Mouse (Mus musculus) neural tube, embryonic 14.5 days (tissue): Measurements from ENCODE around the gene Rnf39. TPM values are rescaled to one million over a fixed set of nuclear protein-coding genes. Genes with fewer than 3 reads are reported as not detected.

Experiments
- ATAC-seq: fragments of 200-750 bp; cut with Nextera tagmentation; 2 replicates; pipeline ENCODE4 v1.8.0; 2017; ENCODE audit warnings: low read depth, mild to moderate bottlenecking, moderate TSS enrichment, moderate library complexity
- H3K27ac ChIP-seq: fragments of 300-500 bp; sonication (generic); 2 replicates; pipeline ENCODE4 v1.5.1; 2014; ENCODE audit warnings: low read depth, mild to moderate bottlenecking, control low read depth, low read length, moderate library complexity, mixed read lengths
- H3K27me3 ChIP-seq: fragments of 300-500 bp; sonication (generic); 2 replicates; pipeline ENCODE4 v1.6.1; 2014; ENCODE audit warnings: low read length; ENCODE audit not compliant: control insufficient read depth, insufficient read depth
- H3K36me3 ChIP-seq: fragments of 300-500 bp; sonication (generic); 2 replicates; pipeline ENCODE4 v1.6.1; 2014; ENCODE audit warnings: low read length, mixed read lengths; ENCODE audit not compliant: control insufficient read depth, insufficient read depth
- H3K4me1 ChIP-seq: fragments of 300-500 bp; sonication (generic); 2 replicates; pipeline ENCODE4 v1.6.1; 2014; ENCODE audit warnings: low read length; ENCODE audit not compliant: control insufficient read depth, insufficient read depth
- H3K4me2 ChIP-seq: fragments of 300-500 bp; sonication (generic); 2 replicates; pipeline ENCODE4 v1.6.1; 2014; ENCODE audit warnings: mild to moderate bottlenecking, low read depth, low read length, control low read depth
- H3K4me3 ChIP-seq: fragments of 300-500 bp; sonication (generic); 2 replicates; pipeline ENCODE4 v1.5.1; 2014; ENCODE audit warnings: low read depth, low read length, control low read depth, mixed read lengths
- H3K9ac ChIP-seq: fragments of 300-500 bp; sonication (generic); replicated peaks from 2 replicates; pipeline ENCODE4 v1.6.1; 2014; ENCODE audit warnings: low read depth, mild to moderate bottlenecking, control low read depth, low read length, mixed read lengths
- H3K9me3 ChIP-seq: fragments of 300-500 bp; sonication (generic); 2 replicates; pipeline ENCODE4 v1.6.1; 2016; ENCODE audit warnings: low read length; ENCODE audit not compliant: control insufficient read depth
- WGBS: fragments of 180-500 bp; shearing (Covaris S2); extraction: QIAGEN DNeasy Blood & Tissue Kit; methylation state at CpG from one replicate; pipeline ENCODE4 v1.1.7; 2014; 5-methylcytosine and 5-hydroxymethylcytosine counted together
- polyA plus RNA-seq: library from polyadenylated mRNA; unstranded; fragments of >200 nt; fragmentation: Nextera tagmentation; extraction: Ambion mirVana; gene quantifications from 2 replicates; pipeline ENCODE4 v1.2.1, GENCODE M21; 2014

Rnf39 gene
- polyA plus RNA-seq, 1 experiment from 2014 or later = 2.0 TPM

GRCm38 (mm10) chr17:36997033-36997735 lies 54.5 kb downstream of the Rnf39 start:
- Histone ChIP-seq H3K4me2 (no peak overlapping the region), H3K36me3 (no peaks in the 10 kb centered on the region), H3K4me1 (no peaks in the 10 kb centered on the region), H3K9ac (no peak overlapping the region), H3K9me3 (no peaks in the 10 kb centered on the region), H3K27ac (no peak overlapping the region), H3K4me3 (no peak overlapping the region), H3K27me3 (no peaks in the 10 kb centered on the region)
- WGBS = 28% methylated on average over 7 of the region's 7 CpGs
- ATAC-seq = no peak

Other genes with a start within 250 kb of the Rnf39 start
- gene H2-M10.5, start 170.0 kb upstream of the Rnf39 start, polyA plus RNA-seq = not detected in 2 replicates
- gene H2-M10.6, start 130.7 kb upstream of the Rnf39 start, polyA plus RNA-seq = not detected in 2 replicates
- 42.2 and 47.2 TPM in 2 replicates for gene Trim26, start 105.8 kb upstream of the Rnf39 start, polyA plus RNA-seq
- 0.25 and 0.90 TPM in 2 replicates for gene Trim15, start 75.7 kb upstream of the Rnf39 start, polyA plus RNA-seq
- 1.1 and 1.3 TPM in 2 replicates for gene Trim10, start 73.3 kb upstream of the Rnf39 start, polyA plus RNA-seq
- gene Trim40, start 52.8 kb upstream of the Rnf39 start, polyA plus RNA-seq = not detected in 2 replicates
- gene Trim31, start 44.8 kb upstream of the Rnf39 start, polyA plus RNA-seq = not detected in 2 replicates
- 174 and 195 TPM in 2 replicates for gene Ppp1r11, start 8.8 kb downstream of the Rnf39 start, polyA plus RNA-seq
- 61.8 and 64.9 TPM in 2 replicates for gene Znrd1, start 15.6 kb downstream of the Rnf39 start, polyA plus RNA-seq
- gene Znrd1as, start 15.7 kb downstream of the Rnf39 start, polyA plus RNA-seq = 4.6 and 4.8 TPM in 2 replicates
- 0.32 and 0.53 TPM in 2 replicates for gene 2410137M14Rik, start 38.3 kb downstream of the Rnf39 start, polyA plus RNA-seq
- 1.3 and 2.1 TPM in 2 replicates for gene H2-M5, start 46.6 kb downstream of the Rnf39 start, polyA plus RNA-seq
- gene Zfp57, start 58.2 kb downstream of the Rnf39 start, polyA plus RNA-seq = 289 and 326 TPM in 2 replicates
- gene Mog, start 80.5 kb downstream of the Rnf39 start, polyA plus RNA-seq = 2.4 and 2.6 TPM in 2 replicates
- 78.9 and 103 TPM in 2 replicates for gene Gabbr1, start 103.0 kb downstream of the Rnf39 start, polyA plus RNA-seq
- gene Olfr90, start 145.6 kb downstream of the Rnf39 start, polyA plus RNA-seq = 0.12 TPM in 1 of 2 replicates, not detected in the other
- 0.13 TPM in 1 of 2 replicates, not detected in the other for gene Olfr91, start 155.4 kb downstream of the Rnf39 start, polyA plus RNA-seq
- not detected in 2 replicates for gene Olfr92, start 177.2 kb downstream of the Rnf39 start, polyA plus RNA-seq
- not detected in 2 replicates for gene Olfr93, start 218.6 kb downstream of the Rnf39 start, polyA plus RNA-seq